20 mouse cellular contexts compared by ENCODE assay signal in genomic region chr7:100458153-100458552, GRCm38 (mm10). TPM values are rescaled to one million over a fixed set of nuclear protein-coding genes. Genes with fewer than 3 reads are reported as not detected.
DNase-seq lines count a peak whose midpoint lies in the region; ATAC-seq and TF ChIP-seq lines count a peak whose summit lies in the region.
"Had no signal": no experiment of that assay in that cellular context is flagged by ENCODE, and none has a peak within 500 bp of the region (broad histone marks: within the 10 kb centered on the region; RNA-seq: fewer than 3 reads in every experiment).

No protein-coding gene starts in this region.

- no peak overlapping the region for H3K9ac ChIP-seq in heart, postnatal 0 days (replicated peaks; ENCODE audit: low read depth, low read length)
- H3K9ac ChIP-seq in liver, postnatal 0 days (replicated peaks) = no peak overlapping the region
- no peak overlapping the region for H3K9ac ChIP-seq in neural tube, embryonic 15.5 days (replicated peaks)
- no peak overlapping the region for H3K9ac ChIP-seq in forebrain, postnatal 0 days
- H3K9ac ChIP-seq: embryonic facial prominence, embryonic 12.5 days; forebrain, embryonic 13.5 days; hindbrain, embryonic 12.5 days; lung, embryonic 14.5 days; midbrain, embryonic 13.5 days; neural tube, embryonic 12.5 days had no signal

- no peaks in the 10 kb centered on the region for H3K27me3 ChIP-seq in megakaryocyte, embryonic 14.5 days (replicated peaks)
- H3K27me3 ChIP-seq in heart, postnatal 0 days (ENCODE audit: control insufficient read depth, insufficient read depth, low read length) = no peaks in the 10 kb centered on the region
- no peaks in the 10 kb centered on the region for H3K27me3 ChIP-seq in liver, postnatal 0 days (ENCODE audit: insufficient read depth, low read length)
- no peaks in the 10 kb centered on the region for H3K27me3 ChIP-seq in neural tube, embryonic 15.5 days (replicated peaks)
- no peaks in the 10 kb centered on the region for H3K27me3 ChIP-seq in forebrain, postnatal 0 days (ENCODE audit: insufficient read depth, low read length)
- H3K27me3 ChIP-seq: embryonic facial prominence, embryonic 12.5 days; forebrain, embryonic 13.5 days; hindbrain, embryonic 12.5 days; midbrain, embryonic 13.5 days; neural tube, embryonic 12.5 days had no signal

- peak overlapping the region; percentile 76 for H3K4me3 ChIP-seq in megakaryocyte, embryonic 14.5 days (replicated peaks)
- H3K4me3 ChIP-seq in heart, postnatal 0 days (ENCODE audit: low read depth, low read length) = no peak overlapping the region
- H3K4me3 ChIP-seq in liver, postnatal 0 days (ENCODE audit: low read depth, low read length) = no peak overlapping the region
- H3K4me3 ChIP-seq in neural tube, embryonic 15.5 days (replicated peaks) = no peak overlapping the region
- H3K4me3 ChIP-seq in forebrain, postnatal 0 days (ENCODE audit: low read depth, low read length) = no peak overlapping the region
- H3K4me3 ChIP-seq: embryonic facial prominence, embryonic 12.5 days; forebrain, embryonic 13.5 days; hindbrain, embryonic 12.5 days; layer of hippocampus, adult 2 months; midbrain, embryonic 13.5 days; neural tube, embryonic 12.5 days had no signal

- H3K4me2 ChIP-seq in heart, postnatal 0 days (ENCODE audit: low read depth, low read length) = no peak overlapping the region
- H3K4me2 ChIP-seq in liver, postnatal 0 days (ENCODE audit: low read depth, low read length) = no peak overlapping the region
- H3K4me2 ChIP-seq in neural tube, embryonic 15.5 days = no peak overlapping the region
- no peak overlapping the region for H3K4me2 ChIP-seq in forebrain, postnatal 0 days (ENCODE audit: low read depth)
- H3K4me2 ChIP-seq: embryonic facial prominence, embryonic 12.5 days; forebrain, embryonic 13.5 days; hindbrain, embryonic 12.5 days; lung, embryonic 14.5 days; midbrain, embryonic 13.5 days; neural tube, embryonic 12.5 days had no signal

- H3K27ac ChIP-seq in heart, postnatal 0 days (ENCODE audit: low read depth) = no peak overlapping the region
- H3K27ac ChIP-seq in liver, postnatal 0 days (ENCODE audit: low read depth) = peak overlapping the region; percentile 9; the same call in 1 of the 2 replicates
- no peak overlapping the region for H3K27ac ChIP-seq in neural tube, embryonic 15.5 days (replicated peaks)
- H3K27ac ChIP-seq in forebrain, postnatal 0 days (ENCODE audit: low read depth, low read length) = no peak overlapping the region
- H3K27ac ChIP-seq: embryonic facial prominence, embryonic 12.5 days; forebrain, embryonic 13.5 days; hindbrain, embryonic 12.5 days; layer of hippocampus, adult 2 months; midbrain, embryonic 13.5 days; neural tube, embryonic 12.5 days had no signal

- peaks cover 75% of the 10 kb centered on the region for H3K36me3 ChIP-seq in megakaryocyte, embryonic 14.5 days (replicated peaks; ENCODE audit: low read length)
- peaks cover 53% of the 10 kb centered on the region for H3K36me3 ChIP-seq in heart, postnatal 0 days (replicated peaks; ENCODE audit: control insufficient read depth, insufficient read depth, low read length)
- H3K36me3 ChIP-seq in liver, postnatal 0 days (replicated peaks; ENCODE audit: insufficient read depth, low read length) = peaks cover 65% of the 10 kb centered on the region
- peaks cover 67% of the 10 kb centered on the region for H3K36me3 ChIP-seq in neural tube, embryonic 15.5 days
- H3K36me3 ChIP-seq in forebrain, postnatal 0 days (ENCODE audit: insufficient read depth) = peaks cover 57% of the 10 kb centered on the region

- 45% methylated on average over 1 of the region's 1 CpGs for WGBS in heart, postnatal 0 days
- WGBS in liver, postnatal 0 days (ENCODE audit: insufficient replicate concordance) = 33% methylated on average over 1 of the region's 1 CpGs
- WGBS in neural tube, embryonic 15.5 days = 79% methylated on average over 1 of the region's 1 CpGs
- 63% methylated on average over 1 of the region's 1 CpGs for WGBS in forebrain, postnatal 0 days

- no peak for ATAC-seq in megakaryocyte, adult 5-6 weeks (ENCODE audit: poor library complexity, severe bottlenecking)
- peak; percentile 69 for ATAC-seq in heart, postnatal 0 days (ENCODE audit: insufficient read depth, low read depth)
- ATAC-seq in liver, postnatal 0 days = peak; percentile 87
- no peak for ATAC-seq in neural tube, embryonic 15.5 days (ENCODE audit: low FRiP score)
- ATAC-seq in forebrain, postnatal 0 days = no peak
- ATAC-seq: forebrain, embryonic 13.5 days; midbrain, embryonic 13.5 days had no signal

- no peak for DNase-seq in heart, postnatal 0 days (ENCODE audit: low spot score)
- DNase-seq in liver, postnatal 0 days = peak; percentile 59
- DNase-seq in forebrain, postnatal 0 days = no peak
- no peak for DNase-seq in frontal cortex, adult 2 months (ENCODE audit: extremely low spot score in 1 of 2, low spot score in 1 of 2)
- DNase-seq: adrenal gland, adult 8-10 months; cerebellum, postnatal 25 days; gastrocnemius, postnatal 25 days; kidney, adult 8-10 months; lung, embryonic 14.5 days; retina, postnatal 1 day; thymus, postnatal 14 days had no signal

- peaks cover 62% of the 10 kb centered on the region for H3K4me1 ChIP-seq in megakaryocyte, embryonic 14.5 days
- H3K4me1 ChIP-seq in heart, postnatal 0 days (ENCODE audit: control insufficient read depth, insufficient read depth) = peaks cover 15% of the 10 kb centered on the region
- H3K4me1 ChIP-seq in liver, postnatal 0 days (ENCODE audit: insufficient read depth) = peaks cover 29% of the 10 kb centered on the region
- H3K4me1 ChIP-seq in neural tube, embryonic 15.5 days = no peaks in the 10 kb centered on the region
- H3K4me1 ChIP-seq in forebrain, postnatal 0 days (ENCODE audit: insufficient read depth) = no peaks in the 10 kb centered on the region
- H3K4me1 ChIP-seq: embryonic facial prominence, embryonic 12.5 days; forebrain, embryonic 13.5 days; hindbrain, embryonic 12.5 days; midbrain, embryonic 13.5 days; neural tube, embryonic 12.5 days had no signal

- no peaks in the 10 kb centered on the region for H3K9me3 ChIP-seq in megakaryocyte, embryonic 14.5 days
- H3K9me3 ChIP-seq in heart, postnatal 0 days (replicated peaks; ENCODE audit: control insufficient read depth, low read length) = no peaks in the 10 kb centered on the region
- H3K9me3 ChIP-seq in liver, postnatal 0 days (ENCODE audit: low read length) = no peaks in the 10 kb centered on the region
- H3K9me3 ChIP-seq in neural tube, embryonic 15.5 days (replicated peaks) = no peaks in the 10 kb centered on the region
- H3K9me3 ChIP-seq in forebrain, postnatal 0 days (ENCODE audit: low read length) = no peaks in the 10 kb centered on the region
- H3K9me3 ChIP-seq: embryonic facial prominence, embryonic 12.5 days; forebrain, embryonic 13.5 days; hindbrain, embryonic 12.5 days; midbrain, embryonic 13.5 days; neural tube, embryonic 12.5 days had no signal

- no peak for TF ChIP-seq EP300 in heart, postnatal 0 days (IDR thresholded peaks at IDR 0.05; ENCODE audit: low read depth)
- peak; percentile 49 for TF ChIP-seq EP300 in liver, postnatal 0 days (IDR thresholded peaks at IDR 0.05; ENCODE audit: low read depth)

- no peak for TF ChIP-seq CTCF in heart, postnatal 0 days (IDR thresholded peaks at IDR 0.05; ENCODE audit: low read depth)
- TF ChIP-seq CTCF in liver, postnatal 0 days (IDR thresholded peaks at IDR 0.05; ENCODE audit: low read depth) = peak; percentile 54
- TF ChIP-seq CTCF in forebrain, postnatal 0 days (IDR thresholded peaks at IDR 0.05; ENCODE audit: low read depth) = no peak

RNA-seq across cellular contexts. Expression of gene Ucp3, which starts 14.6 kb away (rescaled TPM):
- polyA plus RNA-seq in megakaryocyte, embryonic 14.5 days (2012; ENCODE audit: insufficient read depth, low replicate concordance) = not detected in 2 replicates
- 0.07 TPM in 2 replicates for total RNA-seq in megakaryocyte, adult 5-6 weeks (2015)
- total RNA-seq in megakaryocyte, adult 5-6 weeks (2017) = 0.45 TPM in 1 of 2 replicates, not detected in the other
- total RNA-seq in heart, postnatal 0 days (2014; rRNA removed; ENCODE audit: low replicate concordance) = 0.12 and 15.6 TPM in 2 replicates
- 17.6 and 23.3 TPM in 2 replicates for polyA plus RNA-seq in heart, postnatal 0 days (2015; fragmentation: Nextera tagmentation; extraction: Ambion mirVana)
- 0.08 and 0.21 TPM in 2 replicates for polyA plus RNA-seq in liver, postnatal 0 days (2015; fragmentation: Nextera tagmentation; extraction: Ambion mirVana)
- polyA plus RNA-seq in neural tube, embryonic 15.5 days (2015; fragmentation: Nextera tagmentation; extraction: Ambion mirVana) = not detected in 2 replicates
- total RNA-seq in forebrain, postnatal 0 days (2014; rRNA removed) = 0.15 and 0.19 TPM in 2 replicates
- polyA plus RNA-seq in forebrain, postnatal 0 days (2015; fragmentation: Nextera tagmentation; extraction: Ambion mirVana) = not detected in 2 replicates
- 3.4 and 3.8 TPM in 2 replicates for polyA plus RNA-seq in frontal cortex, adult 2 months (2012; rRNA removed)
- polyA plus RNA-seq: embryonic facial prominence, embryonic 12.5 days; forebrain, embryonic 13.5 days; hindbrain, embryonic 12.5 days; lung, embryonic 14.5 days; midbrain, embryonic 13.5 days; neural tube, embryonic 12.5 days had no signal

RNA-seq across cellular contexts. Expression of gene Ucp2, which starts 35.0 kb away (rescaled TPM):
- 395 and 840 TPM in 2 replicates for polyA plus RNA-seq in megakaryocyte, embryonic 14.5 days (2012; ENCODE audit: insufficient read depth, low replicate concordance)
- total RNA-seq in megakaryocyte, adult 5-6 weeks (2015) = 702 and 742 TPM in 2 replicates
- 316 and 332 TPM in 2 replicates for total RNA-seq in megakaryocyte, adult 5-6 weeks (2017)
- total RNA-seq in heart, postnatal 0 days (2014; rRNA removed; ENCODE audit: low replicate concordance) = 71.4 and 234 TPM in 2 replicates
- 339 and 342 TPM in 2 replicates for polyA plus RNA-seq in heart, postnatal 0 days (2015; fragmentation: Nextera tagmentation; extraction: Ambion mirVana)
- polyA plus RNA-seq in liver, postnatal 0 days (2015; fragmentation: Nextera tagmentation; extraction: Ambion mirVana) = 530 and 545 TPM in 2 replicates
- polyA plus RNA-seq in neural tube, embryonic 15.5 days (2015; fragmentation: Nextera tagmentation; extraction: Ambion mirVana) = 71.5 and 149 TPM in 2 replicates
- 28.9 and 88.3 TPM in 2 replicates for total RNA-seq in forebrain, postnatal 0 days (2014; rRNA removed)
- 83.6 and 106 TPM in 2 replicates for polyA plus RNA-seq in forebrain, postnatal 0 days (2015; fragmentation: Nextera tagmentation; extraction: Ambion mirVana)
- polyA plus RNA-seq in frontal cortex, adult 2 months (2012; rRNA removed) = 39.8 and 53.5 TPM in 2 replicates

RNA-seq across cellular contexts. Expression of gene Dnajb13, which starts 56.6 kb away (rescaled TPM):
- not detected in 2 replicates for polyA plus RNA-seq in megakaryocyte, embryonic 14.5 days (2012; ENCODE audit: insufficient read depth, low replicate concordance)
- total RNA-seq in megakaryocyte, adult 5-6 weeks (2015) = not detected in 2 replicates
- total RNA-seq in megakaryocyte, adult 5-6 weeks (2017) = 0.16 and 0.44 TPM in 2 replicates
- total RNA-seq in heart, postnatal 0 days (2014; rRNA removed; ENCODE audit: low replicate concordance) = not detected in 2 replicates
- 0.07 and 0.52 TPM in 2 replicates for polyA plus RNA-seq in heart, postnatal 0 days (2015; fragmentation: Nextera tagmentation; extraction: Ambion mirVana)
- polyA plus RNA-seq in liver, postnatal 0 days (2015; fragmentation: Nextera tagmentation; extraction: Ambion mirVana) = 1.0 and 1.8 TPM in 2 replicates
- 3.5 and 3.7 TPM in 2 replicates for polyA plus RNA-seq in neural tube, embryonic 15.5 days (2015; fragmentation: Nextera tagmentation; extraction: Ambion mirVana)
- total RNA-seq in forebrain, postnatal 0 days (2014; rRNA removed) = 3.4 TPM in 2 replicates
- 4.0 and 7.0 TPM in 2 replicates for polyA plus RNA-seq in forebrain, postnatal 0 days (2015; fragmentation: Nextera tagmentation; extraction: Ambion mirVana)
- polyA plus RNA-seq in frontal cortex, adult 2 months (2012; rRNA removed) = 0.98 and 1.7 TPM in 2 replicates
- total RNA-seq: gastrocnemius, postnatal 25 days had no signal

Comparison
In these comparisons a context has a peak if more than half of its experiments do, and no peak if none do; other contexts are left out.
1. ATAC-seq: peak in heart, postnatal 0 days (single experiment) and liver, postnatal 0 days (single experiment); none in megakaryocyte, adult 5-6 weeks (single experiment), neural tube, embryonic 15.5 days (single experiment) and forebrain, postnatal 0 days (single experiment).